Mouse (Mus musculus) spleen, adult 2 months (tissue): Measurements from ENCODE around the gene Nfkb2.

Experiments used
- CTCF ChIP-seq: fragments of 200-500 bp; IDR thresholded peaks from 2 replicates; pipeline ENCODE4 v1.5.1; 2011; ENCODE audit warnings: mild to moderate bottlenecking, inconsistent platforms; ENCODE audit not compliant: insufficient read depth, insufficient read length, insufficient replicate concordance; ENCODE audit errors: extremely low read depth
- POLR2A ChIP-seq: fragments of 200-500 bp; IDR thresholded peaks from 2 replicates; pipeline ENCODE4 v1.6.1; 2011; ENCODE audit warnings: low read depth, low read length, inconsistent platforms

GRCm38 (mm10) chr19:46322144-46322995 lies 18.2 kb downstream of the Nfkb2 start:
- TF ChIP-seq POLR2A = no peak
- no peak for TF ChIP-seq CTCF
